Mouse (Mus musculus) kidney, adult 18-20 months (tissue): Measurements from ENCODE around the gene Zfp277.
A peak's percentile ranks its signal among the peaks of the same experiment; 100 is the strongest.

Experiments
- DNase-seq: peaks from one replicate; pipeline ENCODE4 v3.0.0; 2021

The Zfp277 gene

DNA sequence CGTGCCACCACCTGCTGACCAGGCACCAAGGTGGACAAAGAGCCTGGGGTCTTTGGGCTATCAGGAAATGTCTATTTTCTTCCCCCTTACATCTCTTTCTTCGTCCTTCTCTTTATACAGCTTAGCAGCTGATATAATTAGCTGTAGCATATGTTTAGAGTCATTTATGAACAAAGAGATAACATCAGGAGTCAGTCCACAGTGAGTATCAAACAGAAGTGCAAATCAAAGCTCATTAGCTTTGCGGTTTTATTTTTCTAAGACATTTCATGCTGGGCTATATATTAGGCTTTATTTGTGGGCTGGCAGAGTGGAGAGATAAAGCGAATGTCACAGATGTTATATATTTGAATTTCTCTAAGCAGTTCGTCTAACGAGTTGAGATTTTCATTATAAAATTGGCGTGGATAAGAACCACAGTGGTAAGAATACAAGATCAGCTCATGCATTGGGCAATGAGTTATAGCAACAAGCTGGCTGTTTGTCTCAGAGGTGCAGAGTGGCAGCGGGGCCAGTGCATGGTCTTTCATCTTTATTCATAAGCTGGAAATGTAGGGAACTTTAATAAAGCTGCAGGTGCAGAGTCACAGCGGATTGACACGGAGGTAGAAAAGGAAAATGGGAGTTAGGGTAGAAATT, 98.5 kb downstream of the Zfp277 start:
- DNase-seq, result no peak

DNA sequence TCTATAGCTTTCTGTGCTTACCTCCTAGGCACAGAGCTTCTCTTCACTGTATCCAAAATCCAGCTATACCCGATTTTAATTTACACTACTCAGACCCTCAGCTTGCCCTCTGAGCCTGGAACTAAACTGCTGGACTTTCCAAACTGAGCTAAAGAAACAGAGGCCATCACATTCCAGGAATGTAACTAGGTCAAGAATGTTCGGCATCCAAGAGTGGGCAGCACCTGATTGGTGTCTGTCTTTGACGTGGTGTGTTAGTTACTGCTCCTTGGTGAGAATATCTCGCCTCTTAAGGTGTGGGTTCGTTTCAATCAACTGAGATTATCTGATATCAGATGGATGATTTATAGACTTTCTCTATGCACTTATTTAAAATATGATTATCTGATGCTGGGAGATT, 104.3 kb downstream of the Zfp277 start:
- peak; percentile 15 for DNase-seq

DNA sequence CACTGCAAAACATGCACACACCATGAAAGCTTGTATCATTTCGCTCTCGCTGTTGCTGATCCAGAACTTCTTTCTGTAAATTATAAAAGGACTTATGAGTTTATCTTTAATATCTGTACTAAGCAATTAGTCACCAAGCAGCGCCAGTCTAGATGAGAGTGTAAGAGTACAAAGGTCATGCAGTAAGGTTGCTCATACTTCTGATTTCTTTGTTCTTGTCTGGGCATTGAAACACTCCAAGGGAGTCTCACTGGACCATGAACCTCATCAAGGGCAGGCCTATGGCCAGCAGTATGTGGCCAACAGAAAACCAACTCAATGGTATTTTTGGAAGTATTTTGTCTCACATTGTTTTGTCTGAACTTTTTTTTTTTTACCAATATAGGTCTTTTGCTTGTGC, 110.4 kb downstream of the Zfp277 start:
- no peak for DNase-seq

DNA sequence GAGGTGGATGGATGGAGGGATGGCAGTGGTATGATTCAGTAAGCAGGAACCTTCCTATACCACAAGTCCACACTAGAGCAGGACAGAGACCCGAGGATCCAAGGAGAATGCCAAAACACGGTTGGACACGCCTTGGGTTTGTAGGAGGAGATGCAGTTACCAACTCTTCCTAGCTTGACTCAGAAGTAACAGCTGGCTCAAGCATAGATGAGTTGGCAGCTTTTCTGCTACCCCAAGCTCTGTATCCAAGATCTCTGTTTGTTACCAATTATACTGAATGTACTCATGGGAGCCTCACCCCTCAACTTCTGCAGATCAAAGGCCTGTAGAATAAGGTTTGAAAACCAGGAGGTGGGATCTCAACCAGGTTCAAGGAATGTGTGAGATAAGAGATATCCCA, 114.2 kb downstream of the Zfp277 start:
- no peak for DNase-seq

DNA sequence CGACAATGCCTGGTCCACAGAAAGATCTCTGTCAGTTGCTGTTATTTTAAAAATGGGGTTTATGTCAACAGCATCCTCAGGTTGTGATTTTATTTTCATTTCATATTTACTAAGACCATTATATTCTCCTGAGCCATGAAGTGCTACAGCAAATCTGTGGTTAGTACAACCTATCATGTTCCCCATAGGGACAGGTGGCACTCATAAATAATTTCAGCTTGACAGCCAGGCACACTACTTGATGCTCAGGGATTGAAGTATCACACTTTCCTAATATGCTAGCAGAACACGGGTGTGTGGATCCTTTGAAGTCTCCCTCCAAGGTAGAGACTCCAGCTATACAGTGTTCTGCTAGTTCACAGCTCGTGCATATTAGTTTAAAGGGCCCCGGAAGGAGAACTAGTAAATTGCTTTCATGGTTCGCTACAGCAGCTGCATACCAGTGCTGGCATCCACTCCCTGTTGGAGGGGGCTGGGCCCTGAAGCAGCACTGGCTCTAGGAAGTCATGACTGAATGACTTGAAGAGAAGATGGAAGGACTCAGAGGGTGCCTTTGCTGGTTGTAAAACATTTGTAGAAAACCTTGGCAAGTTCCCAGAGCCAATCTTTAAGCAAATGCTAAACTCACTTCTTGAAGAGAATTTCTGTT, 118.6 kb downstream of the Zfp277 start:
- DNase-seq, result peak; percentile 40

DNA sequence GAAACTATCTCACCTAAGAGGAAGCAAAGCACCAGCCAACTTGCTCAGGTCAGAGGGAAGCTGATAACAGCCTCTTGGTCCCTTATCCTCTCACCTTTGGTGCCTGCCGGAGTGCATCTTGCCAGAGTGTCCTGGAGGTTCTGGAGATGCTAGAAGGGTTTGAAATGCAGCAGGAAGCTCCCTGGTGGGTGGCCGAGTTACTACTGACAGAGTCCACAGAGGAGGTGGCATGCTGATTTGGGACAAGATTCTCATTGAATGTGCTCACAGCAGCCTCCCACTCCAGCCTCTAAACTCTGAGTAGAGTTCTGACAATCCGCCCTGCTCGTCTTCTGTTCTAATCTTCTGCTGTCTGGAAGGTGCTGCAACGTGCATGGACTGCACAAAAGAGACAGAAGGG, 120.1 kb downstream of the Zfp277 start:
- no peak for DNase-seq

DNA sequence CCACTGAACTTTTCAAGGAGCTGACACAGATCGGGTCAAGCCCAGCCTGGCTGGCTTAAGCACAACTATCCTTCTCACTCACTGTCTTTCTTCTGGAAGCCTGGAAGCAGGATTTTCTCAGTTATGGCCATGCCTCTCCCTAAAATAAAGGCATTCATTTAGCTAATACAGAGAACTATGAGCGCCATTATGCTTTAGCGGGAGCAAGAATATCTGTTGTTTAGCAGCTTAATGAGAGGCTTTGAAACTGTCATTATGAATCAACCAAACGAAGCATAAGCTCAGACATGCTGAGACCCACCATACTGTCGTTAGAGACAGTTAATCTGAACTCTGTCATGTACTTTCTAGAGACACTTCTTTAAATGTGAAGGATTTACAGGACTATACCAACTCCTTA, 120.9 kb downstream of the Zfp277 start:
- DNase-seq, result no peak

DNA sequence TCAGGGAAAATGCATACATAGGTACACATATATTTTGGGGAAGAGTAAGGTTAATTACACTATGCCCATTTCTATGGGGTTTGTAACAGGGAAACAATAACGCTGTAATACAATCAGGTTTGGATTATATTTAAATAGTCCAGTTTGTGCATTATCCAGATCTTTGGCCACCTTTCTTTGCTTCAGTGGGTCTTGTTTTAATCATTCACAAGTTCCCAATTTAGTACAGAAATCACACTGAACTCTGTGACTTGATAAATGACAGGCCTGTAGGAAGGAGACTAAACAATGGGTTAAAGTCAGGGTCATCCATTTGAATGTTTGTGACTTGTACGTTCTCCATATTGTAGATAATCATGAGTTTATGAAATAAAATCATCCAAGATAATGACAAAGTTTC, 130.6 kb downstream of the Zfp277 start:
- DNase-seq, result no peak

DNA sequence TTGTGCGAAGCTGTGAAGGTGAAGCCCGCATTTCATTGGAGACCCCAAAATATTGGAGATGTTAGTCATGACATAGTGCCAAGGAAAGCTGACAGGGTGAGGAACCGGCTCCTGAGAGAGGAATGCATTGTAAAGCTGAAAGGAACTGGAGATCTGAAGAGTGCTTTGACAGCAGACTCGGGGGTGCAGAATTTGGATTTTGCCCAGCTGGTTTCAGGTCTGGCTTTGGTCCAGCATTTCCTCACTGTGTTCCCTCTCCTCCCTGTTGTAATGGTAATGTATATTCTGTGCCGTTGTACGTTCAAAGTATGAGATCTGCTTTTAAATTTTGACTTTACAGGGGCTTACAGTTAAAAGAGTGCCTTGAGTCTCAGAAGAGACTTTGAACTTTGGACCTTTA, 141.7 kb downstream of the Zfp277 start:
- no peak for DNase-seq

DNA sequence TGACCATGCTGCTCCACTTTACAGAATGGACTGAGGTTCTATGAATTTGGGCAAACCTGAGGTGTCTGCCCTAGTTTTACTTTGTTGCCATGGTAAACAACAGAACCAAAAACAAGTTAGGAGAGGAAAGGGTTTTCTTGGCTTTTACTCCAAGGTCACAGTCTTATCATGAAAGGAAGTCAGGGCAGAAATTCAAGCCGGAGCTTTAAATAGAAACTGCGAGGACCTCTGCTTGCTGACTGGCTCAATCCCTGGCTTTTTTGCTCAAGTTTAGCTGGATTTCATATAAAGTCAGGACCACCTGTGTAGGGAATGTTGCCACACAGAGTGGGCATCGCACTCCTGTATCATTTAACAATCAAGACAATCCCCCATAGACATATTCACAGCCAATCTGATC, 147.1 kb downstream of the Zfp277 start:
- no peak for DNase-seq

DNA sequence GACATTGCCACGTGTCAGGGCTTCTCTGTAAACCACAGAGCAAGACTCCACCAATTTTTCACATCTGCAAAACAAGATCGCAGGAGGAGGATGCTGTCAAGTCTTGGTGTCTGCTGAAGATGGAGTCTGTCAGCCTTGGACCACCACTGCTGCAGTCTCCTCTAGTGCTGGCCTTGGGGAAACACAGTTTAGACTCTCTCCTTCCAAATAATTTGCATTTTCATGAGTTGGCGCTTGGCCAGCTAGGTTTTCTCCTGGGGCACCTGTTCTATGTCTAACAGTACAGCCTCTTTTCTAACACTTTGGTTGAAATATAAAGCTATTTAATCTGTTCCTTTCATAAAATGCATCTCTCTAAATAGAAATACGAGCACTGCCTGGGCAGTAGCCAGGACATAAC, 159.2 kb downstream of the Zfp277 start:
- DNase-seq, result peak; percentile 24

DNA sequence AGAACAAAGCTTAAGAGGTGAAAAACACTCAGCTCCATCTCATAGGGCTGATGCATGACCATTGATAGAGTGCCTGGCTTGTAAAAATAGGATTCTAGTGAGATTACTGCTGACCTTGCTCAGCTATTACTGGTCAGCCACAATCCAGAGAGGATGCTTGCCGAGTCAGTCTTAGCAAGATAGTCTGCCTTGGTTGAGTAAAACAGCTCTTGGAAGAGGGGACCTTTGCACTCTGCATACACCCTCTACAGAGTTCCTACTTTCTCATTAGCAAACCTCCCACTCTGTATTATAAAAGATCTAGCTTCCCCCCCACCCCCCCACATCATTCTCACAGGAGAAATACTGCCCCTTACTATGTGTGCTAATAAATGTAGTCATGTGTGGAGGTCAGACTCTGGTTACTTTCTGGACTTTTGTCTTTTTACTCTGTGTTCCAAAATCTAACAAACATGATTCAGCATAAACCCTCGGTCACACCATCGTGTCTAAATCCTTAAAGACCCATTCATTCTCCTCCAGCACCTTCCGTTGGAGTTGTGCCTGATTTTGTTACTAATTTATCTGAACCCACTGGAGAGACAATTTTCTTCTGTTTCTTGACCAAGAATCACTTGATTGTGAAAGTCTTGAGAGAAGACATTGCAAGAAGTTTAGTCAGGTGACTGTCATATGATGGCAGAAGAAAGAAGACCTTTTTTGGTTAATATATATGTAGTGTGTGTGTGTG, 164.9 kb downstream of the Zfp277 start:
- peak; percentile 11 for DNase-seq

DNA sequence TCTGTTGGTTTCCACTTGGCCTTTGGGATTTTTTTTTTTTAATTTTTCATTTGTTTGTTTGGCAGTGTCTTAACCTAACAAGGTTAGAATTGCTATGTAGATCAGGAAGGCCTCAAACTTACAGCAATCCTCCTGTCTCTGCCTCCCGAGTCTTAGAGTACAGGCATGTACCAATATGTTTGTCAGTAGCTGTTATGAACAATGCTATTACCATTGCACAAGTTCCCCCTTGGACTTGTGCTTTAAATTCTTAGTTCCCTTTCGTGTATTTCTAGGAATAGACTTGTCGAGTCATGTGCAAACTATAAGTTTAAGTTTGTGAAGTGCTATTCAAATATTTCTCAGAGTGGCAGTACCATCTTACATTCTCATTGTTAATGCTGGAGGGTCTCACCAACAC, 168.1 kb downstream of the Zfp277 start:
- DNase-seq, result no peak

DNA sequence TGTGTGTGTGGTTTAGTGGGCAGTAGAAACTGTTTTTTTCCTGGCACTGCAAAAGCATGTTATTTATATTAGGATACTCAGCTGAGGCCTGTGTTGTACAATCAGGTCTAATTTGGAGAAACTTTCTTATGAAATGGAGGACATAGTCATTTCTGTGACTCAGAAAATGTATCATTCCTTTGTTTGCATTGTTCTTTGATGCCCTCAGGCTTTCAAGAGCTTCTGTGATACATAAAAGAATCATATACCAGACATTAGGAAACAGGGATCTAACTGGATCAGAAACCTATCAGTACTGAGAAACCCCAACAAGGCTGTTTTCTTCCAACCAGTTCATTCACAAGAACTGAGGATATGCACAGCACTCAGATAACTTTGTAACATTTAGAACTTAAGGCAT, 170.8 kb downstream of the Zfp277 start:
- DNase-seq, result no peak

DNA sequence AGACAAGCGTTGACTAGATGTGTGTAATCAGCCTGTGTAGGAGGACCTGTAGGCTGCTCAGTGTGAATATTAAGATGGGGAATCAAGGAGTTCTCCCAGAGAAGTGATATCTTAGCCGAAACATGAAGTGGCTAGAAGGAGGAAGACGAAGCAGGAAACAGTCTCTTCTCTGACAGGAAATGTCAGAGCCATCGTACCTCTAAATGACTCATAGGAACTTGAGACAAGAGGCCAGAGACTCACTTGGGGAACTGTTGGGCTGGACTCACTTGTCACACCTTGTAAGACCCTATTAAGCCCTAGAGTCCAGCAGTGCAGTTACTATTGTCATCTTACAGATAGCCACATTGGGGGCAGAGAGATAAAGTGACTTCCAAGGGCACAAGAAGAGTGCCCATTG, 172.4 kb downstream of the Zfp277 start:
- DNase-seq, result no peak

DNA sequence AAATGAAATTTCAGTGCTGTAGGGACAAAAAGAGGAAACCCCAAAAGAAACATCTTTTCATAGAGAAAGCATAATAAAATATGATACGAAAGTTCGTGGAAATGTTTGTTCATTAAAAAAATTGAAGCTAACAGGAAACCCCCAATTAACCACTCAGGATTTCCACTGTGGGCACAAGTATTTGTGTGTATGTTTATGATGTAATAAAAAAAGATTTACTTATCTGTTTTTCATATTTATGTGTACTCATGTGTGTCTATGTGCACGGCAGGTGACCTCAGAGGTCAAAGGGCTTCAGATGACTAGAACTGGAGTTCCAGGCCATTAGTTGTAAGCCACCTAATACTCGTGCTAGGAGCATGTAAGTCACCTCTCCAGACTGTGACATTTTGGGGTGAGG, 173.0 kb downstream of the Zfp277 start:
- DNase-seq, result no peak

DNA sequence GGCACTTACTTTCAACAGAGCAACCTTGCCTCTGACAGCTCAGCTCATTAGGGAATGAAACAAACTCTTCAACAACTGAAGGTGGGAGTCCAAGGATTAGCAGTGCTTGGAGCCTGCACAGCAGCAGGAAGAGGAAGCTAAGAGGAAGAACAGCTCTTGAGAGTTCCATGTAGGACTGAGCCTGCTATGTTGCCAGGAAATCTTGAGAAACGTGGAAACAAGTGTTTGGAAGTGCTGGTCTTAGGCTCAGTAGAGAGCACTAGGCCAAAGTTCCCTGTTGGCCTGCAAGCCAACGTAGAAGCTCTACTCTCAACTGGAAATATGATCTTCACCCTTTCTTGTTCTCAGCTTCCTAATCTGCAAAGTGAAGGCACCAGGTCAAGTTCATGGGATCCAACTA, 177.4 kb downstream of the Zfp277 start:
- DNase-seq, result no peak
